Mouse (Mus musculus): ENCODE measurements at regions not wholly inside any gene's neighbourhood (a gene's known extent, or its start where the extent isn't known, plus 50 kb on each side); places are given as distances from the start of the nearest gene placed in this dataset.

DNA sequence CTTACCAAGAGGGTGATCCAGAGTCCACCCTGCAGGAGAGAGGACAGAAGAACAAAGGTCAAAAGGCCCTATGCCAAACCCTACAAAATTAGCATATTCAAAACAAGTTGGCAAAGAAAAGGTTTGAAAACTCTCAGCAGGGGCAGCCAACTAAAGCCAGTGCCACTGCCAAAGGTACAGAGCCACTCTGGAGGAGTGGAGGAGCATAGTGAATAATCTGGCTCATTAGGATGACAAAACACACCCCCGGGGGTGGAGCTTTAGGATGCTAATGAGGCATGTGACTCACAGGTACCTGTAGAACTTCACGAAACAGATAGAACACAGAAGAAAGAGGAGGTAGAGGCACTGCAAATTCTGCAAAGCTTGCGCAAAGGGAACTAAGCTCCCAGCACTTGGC is 110.7 kb upstream of the Lnx1 start:
- TF ChIP-seq CTCF (IDR thresholded peaks at IDR 0.05; ENCODE audit: extremely low read depth, insufficient read length, insufficient replicate concordance, low read depth, low read length) (no peak), POLR2A (IDR thresholded peaks at IDR 0.05; ENCODE audit: low read depth, low read length) (no peak)

Measured in small intestine, adult 2 months (tissue).